Mouse (Mus musculus) T-helper 2 cell (primary cell): ENCODE results near the gene Gtf2h3.
"Not testable (repeated sequence)": the region's sequence is repeated elsewhere in the genome, so short reads cannot be mapped to it uniquely, and the experiment has no call there.

Experiments
- in situ Hi-C: fragments of 300-600 bp; cut with MboI, MseI; formaldehyde crosslinking; loops from one replicate; pipeline ENCODE4 v1.15.1; 2025; ENCODE audit warnings: high pct_unique_total_duplicates

Gene Gtf2h3

DNA sequence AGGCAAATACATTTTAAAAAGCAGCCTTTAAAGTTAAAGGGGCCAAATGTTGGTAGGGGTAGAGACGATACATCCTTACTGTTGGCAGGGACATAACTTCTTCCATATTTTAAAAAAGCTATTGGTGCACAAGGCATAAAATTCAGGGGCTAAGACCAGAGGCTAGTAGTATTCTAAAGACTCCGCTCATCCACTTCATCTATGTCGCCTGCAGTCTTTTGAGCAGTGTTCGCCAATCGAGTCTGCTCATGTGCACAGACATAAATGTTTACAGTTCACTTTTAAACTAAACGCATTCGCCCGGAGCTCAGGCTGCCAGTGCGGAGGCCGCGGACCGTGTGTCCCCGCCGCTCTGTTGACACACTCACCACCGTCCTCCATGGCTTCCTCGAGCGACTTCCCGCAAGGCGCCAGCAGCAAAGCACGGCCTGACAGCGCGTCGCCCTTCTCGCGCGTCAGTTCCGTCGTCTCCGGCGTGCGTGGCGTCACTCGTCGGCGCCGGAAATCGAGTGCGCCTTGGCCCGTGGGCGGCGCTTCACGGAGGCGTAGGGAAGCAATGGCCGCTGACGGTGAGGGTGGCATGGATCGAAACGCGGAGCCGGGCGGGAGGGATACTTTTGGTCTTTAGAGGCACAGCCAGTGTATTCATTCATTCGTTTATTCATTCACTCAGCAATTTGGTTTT, at the start of gene Gtf2h3, which contains the start of gene Eif2b1:
Gene Gtf2h3, plus strand, starts transcription at position 508 of the 685 bp plus-strand sequence.
Gene Eif2b1, minus strand, starts transcription at position 499 of the 685 bp plus-strand sequence.
- in situ Hi-C loops, result no loop called here

DNA sequence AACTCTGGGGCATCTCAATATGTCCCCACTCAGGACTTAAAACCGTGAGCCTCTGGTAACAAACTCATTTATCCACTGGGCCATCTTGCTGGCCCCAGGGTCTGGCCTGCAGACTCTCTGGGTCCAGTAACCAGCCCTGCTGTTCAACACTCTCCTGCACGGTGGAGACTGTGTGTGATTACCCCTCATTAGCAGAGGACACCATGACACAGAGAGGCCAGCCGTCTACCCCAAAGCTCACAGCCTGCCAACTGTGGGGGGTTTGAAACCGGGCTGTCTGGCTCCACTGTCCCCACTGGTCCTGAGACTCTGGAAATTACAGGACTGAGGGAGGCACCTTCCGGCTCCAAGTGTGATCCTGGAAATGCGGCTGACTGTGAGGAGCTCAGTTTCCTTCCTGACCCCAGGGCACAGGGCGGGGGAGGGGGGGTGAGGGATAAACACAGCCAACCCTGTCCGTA, 49.7 kb upstream of the Gtf2h3 start:
- in situ Hi-C loops, result loop anchor here (25.0 kb wide), 1 partner anchor 92 kb away; the partner anchor contains the start of genes Kmt5a and Sbno1

DNA sequence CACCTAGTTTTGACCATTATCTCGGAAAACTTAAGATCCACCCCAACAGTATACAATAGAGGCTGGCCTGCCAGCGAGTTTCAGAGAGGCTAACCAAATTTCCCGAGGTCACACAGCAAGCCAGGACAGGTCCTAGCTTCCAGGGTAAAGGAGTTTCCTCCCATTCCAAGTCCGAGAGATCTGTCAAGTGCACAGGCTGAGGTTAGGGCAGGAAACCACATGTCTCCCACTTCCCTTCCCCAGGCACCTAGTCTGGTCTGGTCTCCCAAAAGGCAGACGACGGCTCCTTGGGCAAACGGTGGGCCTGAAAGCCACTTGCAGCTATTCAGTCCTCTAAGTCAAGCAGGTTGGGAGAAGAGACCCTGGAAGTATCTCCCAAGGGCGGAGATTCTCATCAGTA, 49.2 kb upstream of the Gtf2h3 start:
- in situ Hi-C loops, result loop anchor here (5.0 to 25.0 kb wide), 3 partner anchors 37 to 1395 kb away; partner anchors contain the start of genes Kmt5a, Rhof and Sbno1

DNA sequence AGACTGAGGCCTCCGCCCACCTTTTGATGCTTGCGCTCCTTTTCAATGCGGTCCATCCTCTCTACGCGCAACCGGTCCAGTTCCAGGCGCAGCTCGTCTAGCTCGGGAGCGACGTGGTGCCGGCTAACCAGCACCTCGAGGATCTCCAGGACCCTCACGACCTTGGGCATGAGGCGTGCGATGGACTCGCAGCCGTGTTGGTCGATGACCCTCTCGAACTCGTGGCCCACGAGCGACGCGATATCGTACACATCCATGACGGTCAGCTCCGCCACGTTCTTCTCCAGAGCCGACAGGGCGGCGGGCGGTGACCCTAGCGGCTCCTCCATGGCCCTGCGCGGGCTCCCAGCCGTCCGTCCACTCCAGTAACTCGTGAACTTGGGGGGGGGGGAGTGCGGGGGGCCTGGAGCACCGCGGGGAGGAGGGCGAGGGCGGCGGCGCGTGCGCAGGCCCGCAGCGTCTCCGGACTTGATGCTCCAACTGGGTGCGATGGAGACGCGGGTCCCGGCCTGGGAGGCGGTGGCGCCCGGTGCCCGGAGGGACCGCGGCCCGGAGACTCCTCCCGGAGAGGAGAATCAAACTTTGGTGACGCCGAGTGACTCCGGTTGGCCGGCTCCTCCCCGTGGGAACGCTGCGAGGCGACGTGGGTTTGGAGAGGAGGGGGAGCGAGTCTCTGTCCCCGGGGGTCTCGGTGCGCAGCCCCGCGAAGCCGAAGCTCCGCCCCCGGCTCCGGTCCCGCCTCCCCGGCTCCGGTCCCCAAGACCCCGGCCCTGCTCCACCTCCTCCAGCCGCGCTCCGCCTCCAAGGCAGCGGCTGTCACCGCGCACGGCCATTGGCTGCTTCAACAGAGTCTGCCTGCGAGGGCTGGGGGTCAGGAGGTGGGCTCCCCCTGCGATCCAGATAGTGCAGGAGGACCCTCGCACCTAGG, 48.0 kb upstream of the Gtf2h3 start, which contains the start of gene Rilpl1:
Gene Rilpl1, minus strand, starts transcription at position 737 of the 928 bp plus-strand sequence.
- in situ Hi-C loops, result loop anchor here (5.0 to 25.0 kb wide), 3 partner anchors 39 to 1396 kb away; partner anchors contain the start of genes Kmt5a, Rhof and Sbno1

DNA sequence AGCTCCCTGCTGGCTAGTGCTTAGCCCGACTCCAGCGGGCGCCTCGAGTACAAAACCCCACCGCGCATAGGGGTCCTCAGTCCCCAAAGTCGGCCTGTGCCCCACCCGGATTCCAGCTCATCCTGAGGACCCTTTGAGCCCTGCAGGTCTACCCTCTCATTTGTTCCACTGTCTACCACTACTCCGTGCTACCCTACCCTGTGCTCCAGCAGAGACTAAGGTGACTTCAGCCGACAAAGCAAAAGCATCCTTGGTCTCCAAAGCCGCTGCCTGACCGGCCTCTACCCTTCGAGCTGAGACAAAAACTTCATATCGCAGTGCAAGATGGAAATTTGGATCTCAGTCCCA, 47.4 kb upstream of the Gtf2h3 start:
- in situ Hi-C loops, result loop anchor here (5.0 to 25.0 kb wide), 3 partner anchors 39 to 1397 kb away; partner anchors contain the start of genes Kmt5a, Rhof and Sbno1

DNA sequence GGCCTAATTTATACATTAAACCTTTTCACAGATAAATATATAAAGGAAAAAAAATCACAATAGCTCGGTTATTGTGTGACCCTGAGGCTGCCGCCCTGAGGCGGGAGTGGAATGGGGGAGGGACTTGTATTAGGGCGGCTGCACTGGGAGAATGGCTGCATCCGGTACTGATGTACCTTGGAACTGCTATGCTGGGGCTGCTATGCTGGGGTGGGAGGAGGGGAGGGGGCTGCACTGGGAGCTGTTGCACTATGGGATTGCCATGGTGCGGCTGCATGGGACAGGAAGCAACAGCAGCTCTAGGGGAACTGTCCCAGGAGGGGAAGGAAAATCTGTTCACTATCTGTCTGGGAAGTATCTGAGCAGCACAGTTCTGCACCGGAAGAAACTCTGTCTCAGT, 46.5 kb upstream of the Gtf2h3 start:
- in situ Hi-C loops, result loop anchor here (5.0 to 25.0 kb wide), 3 partner anchors 40 to 1398 kb away; partner anchors contain the start of genes Kmt5a, Rhof and Sbno1

DNA sequence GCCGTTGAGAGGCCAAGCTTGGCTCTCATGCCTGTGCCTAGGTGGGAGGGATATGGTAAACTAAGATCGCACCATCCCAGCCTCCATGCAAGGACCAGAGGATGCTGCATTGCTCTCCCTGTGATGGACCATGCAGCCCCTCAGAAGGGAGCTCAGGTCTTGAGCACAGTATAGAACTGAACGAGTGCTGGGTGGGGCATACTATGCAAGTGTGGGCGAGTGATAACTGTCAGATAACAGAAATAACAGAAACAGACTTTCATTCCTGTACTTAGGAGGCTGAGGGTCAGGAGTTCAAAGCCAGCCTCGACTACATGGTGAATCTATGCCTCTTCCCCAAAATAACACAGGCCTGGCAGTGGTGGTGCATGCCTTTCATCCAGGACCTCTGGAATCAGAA, 43.9 kb upstream of the Gtf2h3 start:
- in situ Hi-C loops, result loop anchor here (10.0 to 25.0 kb wide), 2 partner anchors 98 to 1400 kb away; partner anchors contain the start of genes Kmt5a, Rhof and Sbno1

DNA sequence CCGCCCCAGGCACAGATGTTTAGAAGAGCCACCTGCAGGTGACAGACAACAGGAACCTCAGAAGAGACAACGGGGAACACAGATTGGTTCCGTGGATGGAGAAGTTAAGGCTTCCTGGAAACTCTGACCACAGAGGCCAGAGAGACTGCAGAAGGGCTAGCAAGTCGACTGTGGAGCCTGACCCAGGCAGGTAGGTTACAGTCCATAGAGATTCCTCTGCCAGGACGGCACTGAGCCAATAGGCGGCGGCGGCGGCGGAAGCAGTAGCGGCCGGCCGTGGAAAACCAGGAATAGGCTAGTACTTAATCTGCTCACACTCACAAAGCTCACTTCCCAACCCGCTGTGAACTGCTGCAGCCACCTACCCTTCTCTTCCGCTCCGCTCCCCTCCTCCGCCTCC, 42.2 kb upstream of the Gtf2h3 start:
- in situ Hi-C loops, result loop anchor here (10.0 to 25.0 kb wide), 2 partner anchors 99 to 1402 kb away; partner anchors contain the start of genes Kmt5a, Rhof and Sbno1

DNA sequence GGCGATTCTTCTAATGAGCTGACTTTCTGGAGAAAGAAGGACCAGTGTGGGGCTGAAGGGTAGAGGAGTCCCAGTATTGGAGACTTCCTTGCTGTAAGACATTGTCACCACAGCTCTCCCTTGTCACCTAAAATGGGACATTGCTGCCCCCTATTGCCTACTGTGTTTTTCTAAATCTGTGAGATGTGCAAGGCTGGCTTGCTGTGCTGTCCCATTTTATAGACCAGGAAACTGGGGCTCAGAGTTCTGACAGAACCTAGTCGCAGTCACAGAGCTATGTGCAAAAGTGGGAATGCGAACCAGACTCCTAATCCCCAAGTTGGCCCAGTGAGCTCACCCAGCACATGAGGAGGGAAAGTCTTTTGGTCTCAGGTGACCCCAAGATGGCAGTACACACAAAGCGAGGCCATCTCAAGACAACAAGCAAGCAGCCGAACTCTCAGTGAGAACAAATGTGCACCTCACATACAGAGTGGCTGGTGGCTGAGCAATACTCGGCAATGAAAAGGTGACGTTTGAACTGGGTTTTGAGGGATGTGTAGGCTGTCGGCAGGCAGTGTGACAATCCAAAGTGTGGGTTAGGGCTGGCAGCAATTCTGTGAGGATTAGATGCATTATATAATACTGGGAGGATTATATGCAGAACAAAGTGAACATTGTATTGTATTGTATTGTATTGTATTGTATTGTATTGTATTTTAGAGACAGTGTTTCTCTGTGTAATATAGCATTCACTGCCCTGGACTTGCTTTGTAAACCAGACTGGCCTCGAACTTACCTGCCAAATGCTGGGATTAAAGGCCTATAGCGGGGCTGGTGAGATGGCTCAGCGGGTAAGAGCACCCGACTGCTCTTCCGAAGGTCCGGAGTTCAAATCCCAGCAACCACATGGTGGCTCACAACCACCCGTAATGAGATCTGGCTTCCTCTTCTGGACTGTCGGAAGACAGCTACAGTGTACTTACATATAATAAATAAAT, 39.8 kb upstream of the Gtf2h3 start:
- in situ Hi-C loops, result loop anchor here (10.0 to 25.0 kb wide), 2 partner anchors 102 to 1404 kb away; partner anchors contain the start of genes Kmt5a, Rhof and Sbno1

DNA sequence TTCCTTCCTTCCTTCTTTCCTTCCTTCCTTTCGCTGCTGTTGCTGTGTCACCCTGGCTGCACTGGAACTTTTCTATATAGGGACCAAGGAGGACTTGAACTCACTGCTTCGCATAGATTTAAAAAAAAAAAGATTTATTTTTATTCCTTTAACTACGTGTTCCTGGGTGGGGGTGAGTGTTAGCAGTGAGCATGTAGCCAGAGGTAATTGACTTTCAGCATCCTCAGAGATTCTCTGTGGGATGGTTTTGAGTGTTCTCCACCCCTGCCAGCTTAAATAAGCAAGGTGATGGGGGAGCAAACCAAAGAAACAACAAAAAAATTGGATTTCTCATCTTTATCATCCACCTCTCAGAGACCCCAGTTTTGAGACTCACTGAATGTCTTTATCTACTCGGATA, 39.0 kb upstream of the Gtf2h3 start:
- in situ Hi-C loops, result loop anchor here (10.0 to 25.0 kb wide), 2 partner anchors 103 to 1405 kb away; partner anchors contain the start of genes Kmt5a, Rhof and Sbno1

DNA sequence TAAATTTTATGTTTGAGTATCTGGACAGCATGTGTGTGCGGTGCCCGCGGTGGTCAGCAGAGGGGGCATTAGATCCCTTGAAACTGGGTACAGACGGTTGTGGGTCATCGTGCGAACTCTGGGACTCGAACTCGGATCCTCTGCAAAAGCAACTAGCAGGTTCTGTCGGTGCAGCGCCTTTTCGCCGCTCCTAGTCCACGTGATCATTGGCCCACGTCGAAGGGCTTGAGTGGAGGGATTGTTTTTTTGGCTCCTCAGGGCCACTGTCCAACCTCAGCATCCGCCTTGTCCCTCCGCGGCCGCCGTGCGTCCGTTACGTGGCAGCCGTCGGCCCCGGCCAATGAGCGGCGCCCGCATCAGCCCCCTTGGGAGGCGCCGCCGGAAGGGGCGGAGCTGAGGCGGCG, 38.6 kb upstream of the Gtf2h3 start, which contains the start of gene Tmed2:
Gene Tmed2, plus strand, starts transcription at position 313 of the 404 bp plus-strand sequence.
- in situ Hi-C loops, result loop anchor here (25.0 kb wide), 1 partner anchor 103 kb away; the partner anchor contains the start of genes Kmt5a and Sbno1

DNA sequence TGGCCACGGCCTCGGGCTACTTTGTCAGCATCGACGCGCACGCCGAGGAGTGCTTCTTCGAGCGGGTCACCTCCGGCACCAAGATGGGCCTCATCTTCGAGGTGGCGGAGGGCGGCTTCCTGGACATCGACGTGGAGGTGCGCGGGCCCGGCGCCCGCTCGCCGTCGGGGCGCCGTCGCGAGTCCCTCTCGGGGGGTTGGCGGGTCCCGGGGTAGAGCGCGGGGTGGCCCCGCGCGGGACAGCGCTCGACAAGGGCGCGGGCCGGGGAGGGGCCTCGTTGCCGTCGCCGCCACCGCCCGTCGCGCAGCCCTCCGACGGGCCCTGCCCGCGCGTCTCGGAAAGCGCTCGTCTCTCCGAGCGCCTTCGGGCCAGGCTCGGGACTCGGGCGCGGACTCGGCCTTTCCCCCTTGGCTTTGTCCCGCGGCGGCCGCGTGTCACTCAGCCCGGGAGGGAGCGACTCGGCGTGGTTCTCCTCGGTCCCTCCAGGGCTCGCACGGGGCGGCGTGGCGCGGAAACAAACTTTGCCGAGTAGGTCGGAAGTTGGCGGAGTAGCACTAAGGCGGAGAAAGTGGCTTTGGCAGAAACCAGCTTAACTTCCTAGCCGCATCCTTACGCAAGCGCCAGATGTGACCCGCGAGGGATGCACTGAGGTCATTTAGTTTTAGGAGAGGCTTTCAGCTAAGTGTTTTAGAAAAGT, 37.9 kb upstream of the Gtf2h3 start:
- in situ Hi-C loops, result loop anchor here (25.0 kb wide), 1 partner anchor 104 kb away; the partner anchor contains the start of genes Kmt5a and Sbno1

DNA sequence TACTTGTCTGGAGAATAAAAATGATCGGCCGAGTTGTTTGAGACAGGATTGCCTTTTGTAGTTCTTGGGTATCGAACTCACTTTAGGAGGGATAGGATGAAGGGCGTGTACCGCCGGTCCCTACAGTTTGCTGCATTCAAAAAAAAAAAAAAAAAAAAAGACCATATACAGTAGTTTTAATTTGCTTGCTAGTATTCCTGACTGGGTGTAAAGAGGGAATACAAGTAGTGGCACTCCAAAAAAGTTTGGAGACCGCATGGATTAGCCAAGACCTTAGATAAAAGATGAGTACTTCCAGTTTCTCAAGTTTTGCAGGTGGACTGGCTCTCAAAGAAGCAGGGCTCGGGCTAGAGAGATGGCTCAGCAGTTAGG, 37.4 kb upstream of the Gtf2h3 start:
- in situ Hi-C loops, result loop anchor here (25.0 kb wide), 1 partner anchor 104 kb away; the partner anchor contains the start of genes Kmt5a and Sbno1

DNA sequence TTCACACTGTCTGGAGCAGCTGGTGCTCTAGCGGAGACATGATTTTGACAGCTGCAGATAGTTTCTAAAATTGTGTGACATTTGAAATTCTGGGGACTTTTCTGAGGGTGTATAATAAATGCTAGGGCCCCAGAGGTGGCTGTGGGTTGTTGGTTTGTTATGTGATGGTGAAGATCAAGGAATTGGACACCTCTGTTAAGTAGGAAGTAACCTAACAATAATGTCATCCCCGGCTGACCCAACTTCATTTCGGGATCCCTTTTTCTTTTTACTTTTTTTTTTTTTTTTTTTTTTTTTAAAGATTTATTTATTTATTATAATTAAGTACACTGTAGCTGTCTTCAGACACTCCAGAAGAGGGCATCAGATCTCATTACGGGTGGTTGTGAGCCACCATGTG, 28.2 kb upstream of the Gtf2h3 start:
- in situ Hi-C loops, result not testable (repeated sequence)

DNA sequence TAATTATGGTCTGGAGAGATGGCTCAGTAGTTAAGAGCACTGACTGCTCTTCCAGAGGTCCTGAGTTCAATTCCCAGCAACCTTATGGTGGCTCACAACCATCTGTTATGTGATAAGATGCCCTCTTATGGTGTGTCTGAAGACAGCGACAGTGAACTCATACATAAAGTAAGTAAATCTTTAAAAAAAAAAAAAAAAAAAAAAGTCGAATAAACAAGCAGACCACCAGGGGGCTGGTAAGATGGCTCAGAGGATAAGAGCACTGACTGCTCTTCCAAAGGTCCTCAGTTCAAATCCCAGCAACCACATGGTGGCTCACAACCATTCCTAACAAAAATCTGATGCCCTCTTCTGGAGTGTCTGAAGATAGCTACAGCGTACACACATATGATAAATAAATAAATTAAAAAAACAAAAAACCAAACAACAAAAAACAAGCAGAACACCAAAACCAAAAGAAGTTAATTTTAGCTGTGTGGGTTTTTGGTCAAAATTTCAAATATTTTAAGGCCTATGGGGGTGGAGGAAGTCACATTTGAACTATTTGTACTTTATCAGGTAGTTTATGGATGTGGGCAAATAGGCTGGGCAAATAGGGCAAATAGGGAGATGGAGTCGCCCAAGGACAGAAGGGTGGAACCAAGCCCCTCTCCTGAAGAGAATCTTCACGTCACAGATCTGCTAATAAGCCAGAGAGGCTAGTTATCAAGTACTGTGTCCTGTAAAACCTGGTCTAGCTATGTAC, 27.4 kb upstream of the Gtf2h3 start:
- in situ Hi-C loops, result not testable (repeated sequence)

DNA sequence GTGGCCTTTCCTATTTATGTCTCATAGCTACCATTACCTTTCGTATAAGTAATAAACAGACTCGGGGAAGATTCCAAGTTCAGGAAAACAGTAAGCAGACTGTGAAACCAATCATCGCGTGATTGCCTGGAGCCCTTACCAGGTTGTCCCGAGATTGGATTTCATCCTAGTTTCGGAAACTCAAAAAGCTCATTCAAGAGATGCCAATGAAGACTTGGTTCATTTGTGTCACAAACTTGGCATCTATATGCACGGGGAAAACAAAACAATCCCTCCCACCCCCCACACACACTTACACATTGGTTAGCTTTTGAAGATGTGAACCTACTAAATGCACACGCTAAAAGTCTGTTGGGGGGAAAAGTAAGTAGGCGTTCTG, 26.9 kb upstream of the Gtf2h3 start:
- in situ Hi-C loops, result no loop called here

DNA sequence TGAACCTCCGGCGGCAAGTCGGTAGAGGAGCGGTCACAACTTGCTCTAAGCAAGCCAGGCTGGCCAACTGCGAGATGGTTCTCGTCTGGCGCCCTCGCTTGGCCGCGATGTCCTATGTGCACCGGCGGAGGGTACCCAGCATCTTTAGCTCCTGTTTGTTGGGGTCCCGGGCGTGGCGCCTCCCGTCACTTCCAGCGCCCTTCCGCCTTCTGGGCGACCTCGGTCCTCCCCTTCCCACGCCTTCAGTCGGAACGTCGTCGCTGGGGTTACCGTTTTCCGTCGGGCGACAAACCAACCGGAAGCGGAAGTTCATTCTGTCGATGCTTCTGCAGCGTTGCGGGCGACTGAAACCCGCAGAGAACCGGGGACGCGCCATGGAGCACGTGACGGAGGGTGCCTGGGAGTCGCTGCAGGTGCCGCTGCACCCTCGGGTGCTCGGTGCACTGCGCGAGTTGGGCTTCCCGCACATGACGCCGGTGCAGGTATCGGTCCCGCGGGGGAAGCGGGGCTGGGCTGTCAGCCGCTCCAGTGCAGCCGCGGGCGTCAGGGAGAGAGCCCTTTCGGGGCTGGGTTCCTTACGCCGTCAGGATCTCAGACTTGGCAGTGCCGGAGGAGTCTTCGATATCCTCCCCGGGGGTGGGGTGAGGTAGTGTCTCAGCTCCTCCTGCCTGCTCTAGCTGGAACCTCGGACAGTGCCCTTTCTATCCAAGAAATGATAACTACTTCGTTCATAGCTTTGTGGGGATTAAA, 26.2 kb upstream of the Gtf2h3 start, which contains the start of gene Ddx55:
Gene Ddx55, plus strand, starts transcription at position 307 of the 750 bp plus-strand sequence.
- in situ Hi-C loops, result no loop called here

DNA sequence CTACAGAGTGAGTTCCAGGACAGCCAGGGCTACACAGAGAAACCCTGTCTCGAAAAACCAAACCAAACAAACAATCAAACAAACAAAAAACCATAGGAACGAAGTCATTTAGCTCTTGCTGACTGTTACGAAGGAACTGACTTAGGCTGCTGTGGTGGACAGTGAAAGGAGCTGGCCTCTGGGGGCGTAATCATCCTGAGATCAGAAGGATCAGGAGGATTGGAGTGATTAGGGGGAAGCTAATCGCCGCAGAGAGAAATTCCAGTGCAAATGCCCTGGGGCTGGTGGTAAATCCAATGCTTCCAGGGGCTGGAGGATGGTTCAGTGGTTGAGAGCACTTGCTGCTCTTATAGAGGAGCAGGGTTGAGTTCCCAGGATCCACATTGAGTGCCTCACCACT, 25.3 kb upstream of the Gtf2h3 start:
- in situ Hi-C loops, result no loop called here
